Mouse (Mus musculus) forebrain, embryonic 10.5 days (tissue): ENCODE data around the gene Olfr1423. TPM values are rescaled to one million over a fixed set of nuclear protein-coding genes. Genes with fewer than 3 reads are reported as not detected.

Experiments used
- polyA plus RNA-seq: library from polyadenylated mRNA; unstranded; fragments of >200 nt; fragmentation: Nextera tagmentation; extraction: Ambion mirVana; gene quantifications from 2 replicates; pipeline ENCODE4 v1.2.1, GENCODE M21; 2016

Olfr1423 gene
- polyA plus RNA-seq, 1 experiment from 2014 or later, result 0.04 TPM

Other genes with a start within 250 kb of the Olfr1423 start
- gene Stx3, start 221.9 kb downstream of the Olfr1423 start, polyA plus RNA-seq, result 10.7 and 12.4 TPM in 2 replicates
- 0.06 TPM in 1 of 2 replicates, not detected in the other for gene Olfr1417, start 202.1 kb downstream of the Olfr1423 start, polyA plus RNA-seq
- gene Olfr1418, start 180.3 kb downstream of the Olfr1423 start, polyA plus RNA-seq, result not detected in 2 replicates
- not detected in 2 replicates for gene Olfr1419, start 166.2 kb downstream of the Olfr1423 start, polyA plus RNA-seq
- not detected in 2 replicates for gene Olfr1420, start 154.8 kb downstream of the Olfr1423 start, polyA plus RNA-seq
- gene Patl1, start 128.9 kb downstream of the Olfr1423 start, polyA plus RNA-seq, result 22.6 and 24.5 TPM in 2 replicates
- gene Osbp, start 75.4 kb downstream of the Olfr1423 start, polyA plus RNA-seq, result 3.2 and 3.3 TPM in 2 replicates
- gene Olfr1424, start 21.4 kb upstream of the Olfr1423 start, polyA plus RNA-seq, result not detected in 2 replicates
- gene Olfr1425, start 36.4 kb upstream of the Olfr1423 start, polyA plus RNA-seq, result not detected in 2 replicates
- gene Olfr1426, start 50.7 kb upstream of the Olfr1423 start, polyA plus RNA-seq, result not detected in 2 replicates
- gene Olfr1427, start 62.0 kb upstream of the Olfr1423 start, polyA plus RNA-seq, result not detected in 2 replicates
- gene Olfr1428, start 74.6 kb upstream of the Olfr1423 start, polyA plus RNA-seq, result not detected in 2 replicates
- gene Olfr76, start 81.9 kb upstream of the Olfr1423 start, polyA plus RNA-seq, result not detected in 2 replicates
- not detected in 2 replicates for gene Olfr1555-ps1, start 128.8 kb upstream of the Olfr1423 start, polyA plus RNA-seq
- not detected in 2 replicates for gene Olfr1431, start 159.3 kb upstream of the Olfr1423 start, polyA plus RNA-seq
- gene Olfr1432, start 191.3 kb upstream of the Olfr1423 start, polyA plus RNA-seq, result not detected in 2 replicates
- not detected in 2 replicates for gene Olfr262, start 200.3 kb upstream of the Olfr1423 start, polyA plus RNA-seq
- not detected in 2 replicates for gene Olfr235, start 219.7 kb upstream of the Olfr1423 start, polyA plus RNA-seq
- gene Olfr1434, start 238.5 kb upstream of the Olfr1423 start, polyA plus RNA-seq, result not detected in 2 replicates